Mouse (Mus musculus) frontal cortex, adult (tissue): ENCODE measurements around the gene Ltb4r2.
A peak's percentile ranks its signal among the peaks of the same experiment; 100 is the strongest.
"Not testable (repeated sequence)": the region's sequence is repeated elsewhere in the genome, so short reads cannot be mapped to it uniquely, and the experiment has no call there.

ENCODE experiments used
- ATAC-seq: cut with Nextera tagmentation; 2 replicates; pipeline ENCODE4 v1.9.2; 2017; ENCODE audit warnings: mild to moderate bottlenecking, moderate library complexity, mixed read lengths; ENCODE audit not compliant: low TSS enrichment

Gene Ltb4r2

GRCm38 (mm10) chr14:55737086-55737687 is 24.0 kb upstream of the Ltb4r2 start:
- no peak for ATAC-seq

- peak; percentile 66 for ATAC-seq
Measured at GRCm38 (mm10) chr14:55743711-55744110, 17.5 kb upstream of the Ltb4r2 start.

GRCm38 (mm10) chr14:55745180-55745860 is 15.9 kb upstream of the Ltb4r2 start, which contains the start of the genes Dhrs1 and Nop9:
Dhrs1 (minus strand) TSS chr14:55745690.
Nop9 (plus strand) TSS chr14:55745693.
- ATAC-seq: peak; percentile 72

GRCm38 (mm10) chr14:55745861-55746237 is 15.4 kb upstream of the Ltb4r2 start:
- ATAC-seq: no peak; the same call in 1 of the 2 replicates

GRCm38 (mm10) chr14:55747051-55747847 is 14.0 kb upstream of the Ltb4r2 start:
- ATAC-seq: no peak

GRCm38 (mm10) chr14:55757566-55757965 is 3.7 kb upstream of the Ltb4r2 start:
- ATAC-seq: no peak

- peak; percentile 64 for ATAC-seq
Measured at GRCm38 (mm10) chr14:55758363-55758784, 2.9 kb upstream of the Ltb4r2 start, which contains the start of gene Cideb. Cideb (minus strand) TSS chr14:55758458.

GRCm38 (mm10) chr14:55760156-55760555 is 1.1 kb upstream of the Ltb4r2 start:
- not testable (repeated sequence) for ATAC-seq

GRCm38 (mm10) chr14:55762001-55762821 is 983 bp downstream of the Ltb4r2 start:
- ATAC-seq: peak; percentile 56

- no peak; the same call in 1 of the 2 replicates for ATAC-seq
Measured at GRCm38 (mm10) chr14:55763166-55763565, 1.9 kb downstream of the Ltb4r2 start.

- ATAC-seq: no peak
Measured at GRCm38 (mm10) chr14:55765696-55766095, 4.5 kb downstream of the Ltb4r2 start, which contains the start of gene Ltb4r1. Ltb4r1 (plus strand) TSS chr14:55765962.

GRCm38 (mm10) chr14:55767519-55768414 is 6.5 kb downstream of the Ltb4r2 start:
- peak; percentile 86 for ATAC-seq

- no peak for ATAC-seq
Measured at GRCm38 (mm10) chr14:55768555-55768954, 7.3 kb downstream of the Ltb4r2 start.

GRCm38 (mm10) chr14:55769087-55769703 is 8.0 kb downstream of the Ltb4r2 start:
- no peak for ATAC-seq

- no peak for ATAC-seq
Measured at GRCm38 (mm10) chr14:55776711-55777110, 15.5 kb downstream of the Ltb4r2 start.

GRCm38 (mm10) chr14:55777176-55777575 is 15.9 kb downstream of the Ltb4r2 start:
- no peak for ATAC-seq

GRCm38 (mm10) chr14:55777806-55778205 is 16.6 kb downstream of the Ltb4r2 start:
- ATAC-seq: no peak

GRCm38 (mm10) chr14:55778686-55779085 is 17.5 kb downstream of the Ltb4r2 start:
- no peak for ATAC-seq

- no peak for ATAC-seq
Measured at GRCm38 (mm10) chr14:55779656-55780055, 18.4 kb downstream of the Ltb4r2 start.

- ATAC-seq: no peak
Measured at GRCm38 (mm10) chr14:55780736-55781135, 19.5 kb downstream of the Ltb4r2 start.
